Mouse (Mus musculus) kidney, embryonic 15.5 days (tissue): ENCODE results near the gene Gm14137. TPM values are rescaled to one million over a fixed set of nuclear protein-coding genes. Genes with fewer than 3 reads are reported as not detected.

Experiments
- ATAC-seq: fragments of 200-750 bp; cut with Nextera tagmentation; replicated peaks from 2 replicates; pipeline ENCODE4 v1.8.0; 2017; ENCODE audit warnings: moderate TSS enrichment; ENCODE audit not compliant: low FRiP score
- H3K27ac ChIP-seq: fragments of 300-500 bp; sonication (generic); 2 replicates; pipeline ENCODE4 v1.5.1; 2015; ENCODE audit warnings: mild to moderate bottlenecking, inconsistent platforms
- H3K27me3 ChIP-seq: fragments of 300-500 bp; sonication (generic); 2 replicates; pipeline ENCODE4 v1.6.1; 2015; ENCODE audit warnings: inconsistent platforms
- H3K36me3 ChIP-seq: fragments of 300-500 bp; sonication (generic); 2 replicates; pipeline ENCODE4 v1.6.1; 2015; ENCODE audit warnings: inconsistent platforms
- H3K4me1 ChIP-seq: fragments of 300-500 bp; sonication (generic); 2 replicates; pipeline ENCODE4 v1.6.1; 2015; ENCODE audit warnings: inconsistent platforms
- H3K4me2 ChIP-seq: fragments of 300-500 bp; sonication (generic); 2 replicates; pipeline ENCODE4 v1.6.1; 2015; ENCODE audit warnings: moderate library complexity, mild to moderate bottlenecking, inconsistent platforms
- H3K4me3 ChIP-seq: fragments of 300-500 bp; sonication (generic); replicated peaks from 2 replicates; pipeline ENCODE4 v1.5.1; 2015; ENCODE audit warnings: mild to moderate bottlenecking, inconsistent platforms
- H3K9ac ChIP-seq: fragments of 300-500 bp; sonication (generic); 2 replicates; pipeline ENCODE4 v1.6.1; 2015; ENCODE audit warnings: mild to moderate bottlenecking, inconsistent platforms
- H3K9me3 ChIP-seq: fragments of 300-500 bp; sonication (generic); replicated peaks from 2 replicates; pipeline ENCODE4 v1.6.1; 2016; ENCODE audit warnings: inconsistent platforms
- WGBS: fragments of 180-500 bp; shearing (Covaris S2); methylation state at CpG from one replicate; pipeline ENCODE4 v1.1.7; 2015; ENCODE audit warnings: mixed read lengths; 5-methylcytosine and 5-hydroxymethylcytosine counted together
- polyA plus RNA-seq: library from polyadenylated mRNA; unstranded; fragments of >200 nt; fragmentation: Nextera tagmentation; extraction: Ambion mirVana; gene quantifications from 2 replicates; pipeline ENCODE4 v1.2.1, GENCODE M21; 2015

Gm14137 gene
- 0.73 and 0.81 TPM in 2 replicates for polyA plus RNA-seq

DNA sequence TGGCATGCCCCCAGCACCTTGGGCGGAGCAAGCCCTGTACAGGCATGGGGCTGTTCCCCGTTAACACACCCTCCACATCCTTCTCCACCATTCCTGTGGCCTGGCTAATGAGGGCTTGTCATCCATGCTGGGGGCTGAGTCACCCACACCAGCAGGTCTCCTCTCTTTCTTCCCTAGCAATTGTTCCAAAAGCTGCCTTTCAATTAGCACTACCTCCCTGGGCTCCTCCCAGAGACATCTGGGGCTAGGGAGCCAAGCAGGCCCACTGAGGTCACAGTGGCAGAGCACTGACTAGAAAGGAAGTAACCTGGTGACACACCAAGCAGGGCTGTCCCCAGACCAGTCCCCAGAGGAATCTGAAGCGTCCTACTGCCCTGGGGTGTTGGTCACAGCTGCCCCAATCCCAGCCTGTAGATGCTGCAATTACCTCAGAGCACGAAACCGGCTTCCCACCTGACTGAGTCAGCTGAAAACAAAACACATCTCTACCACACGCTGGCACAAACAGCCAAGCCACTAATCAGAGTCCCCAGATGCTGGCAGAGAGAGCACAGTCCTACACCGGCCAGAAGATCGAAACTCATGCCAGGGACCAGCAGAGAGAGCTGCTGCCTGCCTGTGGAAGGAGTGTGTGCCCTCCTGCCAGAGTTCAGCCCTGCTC, at the start of gene Gm14137:
Gene Gm14137, plus strand, starts transcription at position 519 of the 661 bp plus-strand sequence.
- Histone ChIP-seq H3K36me3 (peaks cover 23% of the 10 kb centered on the region), H3K9me3 (no peaks in the 10 kb centered on the region), H3K9ac (no peak within 1 kb of the TSS; the same call in 1 of the 2 replicates), H3K4me2 (peak within 1 kb of the TSS; percentile 43; the same call in 1 of the 2 replicates), H3K27ac (peak within 1 kb of the TSS; percentile 81), H3K4me1 (peaks cover 43% of the 10 kb centered on the region), H3K27me3 (no peaks in the 10 kb centered on the region), H3K4me3 (no peak within 1 kb of the TSS)
- WGBS: 51% methylated on average over 8 of the region's 8 CpGs
- ATAC-seq: no peak

DNA sequence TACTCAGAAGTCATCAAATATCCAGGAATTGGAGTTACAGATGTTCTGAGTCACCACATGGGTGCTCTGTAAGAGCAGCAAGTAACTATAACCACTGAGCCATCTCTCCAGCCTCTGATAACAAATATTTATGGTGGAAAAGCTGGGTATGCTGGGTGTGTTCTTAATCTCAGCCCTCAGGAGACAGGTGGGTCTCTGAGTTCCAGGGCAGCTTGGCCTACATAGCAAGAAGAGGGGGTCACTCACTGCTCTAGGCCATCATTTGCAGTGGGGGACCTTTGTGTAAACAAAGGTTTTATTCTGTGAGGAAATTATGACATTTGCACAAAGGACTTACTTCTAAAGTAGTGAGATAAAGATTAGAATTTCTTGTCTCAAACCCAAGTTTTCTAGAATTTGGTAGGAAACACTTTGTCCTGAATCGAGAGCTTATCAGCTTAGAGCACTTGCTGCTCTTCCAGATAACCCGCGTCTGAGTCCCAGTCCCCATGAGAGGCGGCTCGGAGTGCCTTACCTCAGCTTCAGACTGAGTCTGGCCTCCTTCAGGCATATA, 37.9 kb upstream of the Gm14137 start:
- no peaks in the 10 kb centered on the region for H3K4me1 ChIP-seq
- H3K27ac ChIP-seq: no peak overlapping the region
- H3K27me3 ChIP-seq: no peaks in the 10 kb centered on the region
- WGBS: 84% methylated on average over 5 of the region's 5 CpGs
- ATAC-seq: no peak
- no peak overlapping the region for H3K4me2 ChIP-seq
- no peaks in the 10 kb centered on the region for H3K9me3 ChIP-seq
- H3K36me3 ChIP-seq: peaks cover 91% of the 10 kb centered on the region
- H3K4me3 ChIP-seq: no peak overlapping the region
- no peak overlapping the region for H3K9ac ChIP-seq

GRCm38 (mm10) chr2:119145199-119145598, 29.1 kb upstream of the Gm14137 start:
- Histone ChIP-seq H3K9me3 (no peaks in the 10 kb centered on the region), H3K27me3 (no peaks in the 10 kb centered on the region), H3K27ac (no peak overlapping the region), H3K9ac (no peak overlapping the region), H3K4me2 (no peak overlapping the region), H3K4me3 (no peak overlapping the region), H3K36me3 (peaks cover 97% of the 10 kb centered on the region), H3K4me1 (peaks cover 5% of the 10 kb centered on the region; the same call in 1 of the 2 replicates)
- ATAC-seq: no peak
- WGBS: 85% methylated on average over 2 of the region's 2 CpGs

DNA sequence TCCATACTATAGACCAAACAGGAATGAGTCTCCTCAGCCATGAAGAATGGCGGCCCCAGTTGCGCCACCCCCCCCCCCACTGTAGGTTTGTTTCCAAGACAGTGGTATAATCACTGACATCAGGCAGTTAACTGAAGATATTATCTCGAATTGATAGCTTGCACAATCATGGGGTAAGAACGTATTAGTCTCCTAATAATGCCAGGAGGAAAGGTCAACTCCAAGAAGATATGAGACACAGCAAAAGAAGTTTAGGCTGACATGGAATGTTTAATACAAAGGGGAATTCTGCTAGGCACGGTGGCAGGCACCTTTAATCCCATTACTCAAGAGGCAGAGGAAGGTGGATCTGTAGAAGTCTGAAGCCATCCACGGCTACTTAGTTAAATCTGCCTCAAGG, 27.9 kb upstream of the Gm14137 start:
- no peak overlapping the region for H3K9ac ChIP-seq
- no peak overlapping the region for H3K4me3 ChIP-seq
- H3K27ac ChIP-seq: no peak overlapping the region
- H3K9me3 ChIP-seq: no peaks in the 10 kb centered on the region
- no peak overlapping the region for H3K4me2 ChIP-seq
- no peak for ATAC-seq
- peaks cover 97% of the 10 kb centered on the region for H3K36me3 ChIP-seq
- 88% methylated on average over 6 of the region's 6 CpGs for WGBS
- H3K4me1 ChIP-seq: peaks cover 5% of the 10 kb centered on the region; the same call in 1 of the 2 replicates
- H3K27me3 ChIP-seq: no peaks in the 10 kb centered on the region

DNA sequence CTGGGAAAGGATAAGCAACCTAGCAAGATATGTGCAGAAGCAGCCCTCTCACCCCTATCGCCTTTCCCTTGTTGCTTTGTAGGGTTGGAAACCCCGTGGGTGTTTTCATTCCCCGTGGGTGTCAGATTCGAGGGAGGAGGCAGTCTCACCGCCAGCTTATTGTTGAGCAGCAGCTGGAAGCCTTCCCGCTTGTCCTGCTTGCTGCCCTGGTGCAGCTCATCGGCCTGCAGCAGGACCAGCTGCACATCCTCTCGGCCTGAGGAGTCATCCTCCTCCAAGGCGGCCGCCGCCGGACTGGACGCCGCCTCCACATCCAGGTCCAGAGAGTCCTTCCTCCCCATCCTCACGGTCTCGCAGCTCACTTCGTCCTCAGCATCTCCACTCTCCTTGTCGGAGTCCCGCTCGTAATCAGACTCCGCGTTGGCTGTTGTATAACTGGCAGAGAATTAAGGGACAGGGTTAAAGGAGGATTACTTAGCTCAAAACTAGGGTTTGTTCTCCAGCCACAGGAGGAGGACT, 27.1 kb upstream of the Gm14137 start:
- no peaks in the 10 kb centered on the region for H3K9me3 ChIP-seq
- peak; percentile 78 for ATAC-seq

DNA sequence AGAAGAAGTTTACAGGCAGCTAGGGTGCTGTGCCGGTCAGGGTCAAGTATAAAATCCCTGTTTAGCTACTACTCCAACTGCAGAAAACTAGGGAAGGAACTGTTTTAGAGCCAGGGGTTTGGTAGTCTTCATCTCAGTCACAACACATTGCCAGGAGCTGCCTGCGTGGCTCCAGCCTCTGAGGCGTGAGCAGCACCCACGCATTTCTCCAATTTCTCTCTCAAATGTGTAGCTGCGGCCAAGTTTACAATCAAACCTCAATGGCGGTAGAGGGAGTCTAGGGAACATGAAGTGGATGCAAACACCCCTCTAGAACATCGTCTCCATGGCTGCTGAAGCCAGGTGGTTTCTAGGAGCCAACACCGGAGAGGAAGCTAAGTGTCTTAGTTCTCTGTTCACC, 26.5 kb upstream of the Gm14137 start:
- 75% methylated on average over 8 of the region's 8 CpGs for WGBS
- H3K4me3 ChIP-seq: no peak overlapping the region
- H3K9ac ChIP-seq: no peak overlapping the region
- no peaks in the 10 kb centered on the region for H3K27me3 ChIP-seq
- H3K4me1 ChIP-seq: peaks cover 5% of the 10 kb centered on the region; the same call in 1 of the 2 replicates
- H3K36me3 ChIP-seq: peaks cover 97% of the 10 kb centered on the region
- ATAC-seq: no peak
- no peaks in the 10 kb centered on the region for H3K9me3 ChIP-seq
- 0 out of 2 replicates have a peak overlapping the region, but pooled peaks have one; percentile 17 for H3K4me2 ChIP-seq
- H3K27ac ChIP-seq: peak overlapping the region; percentile 43

More for the DNA sequence above, 27.1 kb upstream of the Gm14137 start:
- H3K9ac ChIP-seq: no peak overlapping the region
- no peak overlapping the region for H3K4me3 ChIP-seq
- peak overlapping the region; percentile 43 for H3K27ac ChIP-seq
- H3K4me1 ChIP-seq: peaks cover 5% of the 10 kb centered on the region; the same call in 1 of the 2 replicates
- peaks cover 97% of the 10 kb centered on the region for H3K36me3 ChIP-seq
- 47% methylated on average over 22 of the region's 22 CpGs for WGBS
- H3K27me3 ChIP-seq: no peaks in the 10 kb centered on the region
- peak overlapping the region; percentile 17; the same call in 1 of the 2 replicates for H3K4me2 ChIP-seq

- no peaks in the 10 kb centered on the region for H3K9me3 ChIP-seq
- H3K27ac ChIP-seq: no peak overlapping the region
- peaks cover 71% of the 10 kb centered on the region for H3K36me3 ChIP-seq
- ATAC-seq: no peak
- H3K4me1 ChIP-seq: peaks cover 14% of the 10 kb centered on the region
- H3K4me2 ChIP-seq: no peak overlapping the region
- H3K4me3 ChIP-seq: no peak overlapping the region
- no peak overlapping the region for H3K9ac ChIP-seq
- 86% methylated on average over 6 of the region's 6 CpGs for WGBS
- no peaks in the 10 kb centered on the region for H3K27me3 ChIP-seq
These were observed 22.1 kb upstream of the Gm14137 start for GRCm38 (mm10) chr2:119152255-119152654.

DNA sequence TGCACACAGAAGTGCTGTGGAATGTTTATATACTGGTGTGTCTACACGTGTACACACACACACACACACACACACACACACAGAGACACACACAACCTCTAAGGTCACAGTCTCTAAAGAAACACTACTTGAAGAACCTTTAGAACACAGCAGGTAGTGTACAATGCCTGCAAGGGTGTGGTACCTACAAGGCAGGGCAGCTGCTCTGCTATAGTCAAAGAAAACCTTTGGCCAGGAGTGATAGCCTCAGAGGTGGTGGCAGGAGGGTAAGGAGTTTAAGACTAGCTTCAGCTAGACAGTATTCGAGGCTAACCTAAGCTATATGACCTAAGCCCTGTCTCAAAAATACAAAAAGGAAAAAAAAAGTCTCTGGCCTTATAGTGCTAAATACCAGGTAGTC, 19.6 kb upstream of the Gm14137 start:
- Histone ChIP-seq H3K4me2 (no peak overlapping the region), H3K36me3 (peaks cover 47% of the 10 kb centered on the region), H3K4me3 (no peak overlapping the region), H3K4me1 (peaks cover 18% of the 10 kb centered on the region), H3K27ac (no peak overlapping the region), H3K27me3 (no peaks in the 10 kb centered on the region), H3K9ac (no peak overlapping the region), H3K9me3 (no peaks in the 10 kb centered on the region)
- ATAC-seq: no peak
- 90% methylated on average over 2 of the region's 2 CpGs for WGBS

GRCm38 (mm10) chr2:119155388-119155787, 18.9 kb upstream of the Gm14137 start:
- Histone ChIP-seq H3K4me3 (peak overlapping the region; percentile 94), H3K4me2 (peak overlapping the region; percentile 88), H3K4me1 (peaks cover 18% of the 10 kb centered on the region), H3K9me3 (no peaks in the 10 kb centered on the region), H3K27me3 (no peaks in the 10 kb centered on the region), H3K9ac (no peak overlapping the region), H3K27ac (no peak overlapping the region), H3K36me3 (peaks cover 40% of the 10 kb centered on the region)
- WGBS: 73% methylated on average over 9 of the region's 9 CpGs
- no peak; the same call in 1 of the 2 replicates for ATAC-seq

- Histone ChIP-seq H3K36me3 (peaks cover 32% of the 10 kb centered on the region), H3K4me2 (peak overlapping the region; percentile 88), H3K9ac (peak overlapping the region; percentile 86), H3K27me3 (no peaks in the 10 kb centered on the region), H3K27ac (peak overlapping the region; percentile 75), H3K9me3 (no peaks in the 10 kb centered on the region), H3K4me3 (peak overlapping the region; percentile 94), H3K4me1 (peaks cover 18% of the 10 kb centered on the region)
- WGBS: 4% methylated on average over 34 of the region's 34 CpGs
- no peak; the same call in none of the 2 replicates for ATAC-seq
These were observed 18.1 kb upstream of the Gm14137 start for GRCm38 (mm10) chr2:119156081-119156680.

DNA sequence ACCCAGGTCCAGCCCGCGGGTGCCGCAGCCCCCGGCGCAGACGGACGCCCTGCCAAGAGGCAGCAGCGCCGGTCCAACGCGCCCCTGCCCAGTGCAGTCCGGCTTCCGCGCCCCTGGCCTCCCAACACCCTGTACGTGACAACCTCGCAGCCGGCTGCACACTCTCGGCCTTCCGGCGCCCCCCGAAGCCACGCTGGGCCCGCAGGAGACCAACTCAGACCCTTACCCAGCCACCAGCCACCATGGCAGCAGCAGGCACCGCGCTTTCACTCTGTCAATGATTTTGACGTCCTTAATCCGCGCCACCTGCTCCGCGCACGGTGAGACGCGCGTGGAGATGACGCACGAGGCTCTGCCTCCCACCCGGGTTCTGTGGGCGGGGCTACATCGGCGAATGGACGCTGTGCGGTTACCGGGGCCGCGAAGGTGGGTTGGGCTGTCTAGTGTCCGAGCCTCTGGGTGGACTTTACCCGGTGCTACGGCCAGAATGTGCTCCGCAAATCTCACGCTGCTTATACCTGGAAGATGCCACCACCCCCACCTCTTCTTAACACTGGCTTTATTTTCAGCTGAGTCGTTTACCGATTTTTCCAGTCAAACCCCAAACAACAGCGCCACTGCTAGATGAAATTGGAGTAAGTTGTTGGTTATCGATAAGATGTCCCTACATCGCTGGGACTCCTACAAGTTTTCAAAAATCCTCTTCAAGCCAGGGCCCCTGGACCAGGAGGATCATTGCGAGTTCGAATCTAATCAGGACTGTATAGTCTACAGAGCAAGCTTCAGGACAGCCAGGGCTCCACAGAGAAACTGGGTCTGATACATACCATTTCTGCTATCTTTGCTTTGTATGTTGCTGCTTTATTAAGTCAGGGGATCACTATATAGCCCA, 17.4 kb upstream of the Gm14137 start, which contains the start of gene Rmdn3:
Gene Rmdn3, minus strand, starts transcription at position 354 of the 892 bp plus-strand sequence.
- Histone ChIP-seq H3K4me1 (peaks cover 18% of the 10 kb centered on the region), H3K36me3 (peaks cover 25% of the 10 kb centered on the region), H3K4me3 (peak within 1 kb of the TSS; percentile 94), H3K9ac (peak within 1 kb of the TSS; percentile 86), H3K27ac (peak within 1 kb of the TSS; percentile 75), H3K9me3 (no peaks in the 10 kb centered on the region), H3K27me3 (0 out of 2 replicates have a peak, but pooled peaks cover 3% of the 10 kb centered on the region), H3K4me2 (peak within 1 kb of the TSS; percentile 88)
- 1% methylated on average over 57 of the region's 57 CpGs for WGBS
- peak; percentile 88 for ATAC-seq
